Mouse (Mus musculus) megakaryocyte progenitor cell, adult 5-6 weeks (primary cell): ENCODE measurements around the gene Dennd6b. TPM values are rescaled to one million over a fixed set of nuclear protein-coding genes. Genes with fewer than 3 reads are reported as not detected.
A peak's percentile ranks its signal among the peaks of the same experiment; 100 is the strongest.

Experiments used
- ATAC-seq: replicated peaks from 2 replicates; pipeline ENCODE4 v1.8.0; 2016; ENCODE audit warnings: mild to moderate bottlenecking, moderate TSS enrichment, inconsistent platforms; ENCODE audit not compliant: poor library complexity
- total RNA-seq, 2 experiments: library from RNA; stranded (forward) in 1 of 2; stranded (reverse) in 1 of 2; fragments of 157-497, 149-512 nt in 1 of 2; fragments of 200-1000 nt in 1 of 2; gene quantifications; 2 replicates each; pipeline versions ENCODE4 v1.2.3 to v1.2.4; 2015 to 2017

Gene Dennd6b
- total RNA-seq, 2 experiments from 2014 or later = 2.4 to 2.5 TPM

- ATAC-seq = no peak
Measured at GRCm38 (mm10) chr15:89165478-89165877, 30.8 kb downstream of the Dennd6b start.

GRCm38 (mm10) chr15:89161397-89161796 is 34.9 kb downstream of the Dennd6b start:
- no peak for ATAC-seq

- ATAC-seq = no peak
Measured at GRCm38 (mm10) chr15:89158516-89158915, 37.8 kb downstream of the Dennd6b start.

- peak; percentile 96 for ATAC-seq
Measured at GRCm38 (mm10) chr15:89157954-89158353, 38.3 kb downstream of the Dennd6b start.

- no peak for ATAC-seq
Measured at GRCm38 (mm10) chr15:89152312-89152711, 44.0 kb downstream of the Dennd6b start.

- peak; percentile 77 for ATAC-seq
Measured at GRCm38 (mm10) chr15:89150041-89150390, 46.3 kb downstream of the Dennd6b start.

- ATAC-seq = peak; percentile 36
Measured at GRCm38 (mm10) chr15:89149271-89150040, 46.8 kb downstream of the Dennd6b start, which contains the start of gene Mapk11. Mapk11 (minus strand) TSS chr15:89149628.

GRCm38 (mm10) chr15:89148496-89149270 is 47.6 kb downstream of the Dennd6b start:
- ATAC-seq = no peak

GRCm38 (mm10) chr15:89147895-89148294 is 48.4 kb downstream of the Dennd6b start:
- ATAC-seq = no peak

GRCm38 (mm10) chr15:89147456-89147855 is 48.8 kb downstream of the Dennd6b start:
- ATAC-seq = no peak

- 0 out of 2 replicates have a peak, but pooled peaks have one; percentile 17 for ATAC-seq
Measured at GRCm38 (mm10) chr15:89147024-89147423, 49.3 kb downstream of the Dennd6b start.

GRCm38 (mm10) chr15:89146537-89146936 is 49.8 kb downstream of the Dennd6b start:
- 0 out of 2 replicates have a peak, but pooled peaks have one; percentile 17 for ATAC-seq

GRCm38 (mm10) chr15:89145813-89146350 is 50.4 kb downstream of the Dennd6b start:
- ATAC-seq = no peak

GRCm38 (mm10) chr15:89144965-89145364 is 51.3 kb downstream of the Dennd6b start:
- ATAC-seq = no peak

- no peak for ATAC-seq
Measured at GRCm38 (mm10) chr15:89143134-89143533, 53.2 kb downstream of the Dennd6b start.

- ATAC-seq = no peak
Measured at GRCm38 (mm10) chr15:89141905-89142304, 54.4 kb downstream of the Dennd6b start.

GRCm38 (mm10) chr15:89141443-89141842 is 54.9 kb downstream of the Dennd6b start:
- ATAC-seq = no peak

GRCm38 (mm10) chr15:89140659-89141252 is 55.5 kb downstream of the Dennd6b start, which contains the start of gene Mapk12:
Mapk12 (minus strand) TSS chr15:89140703.
- ATAC-seq = no peak

GRCm38 (mm10) chr15:89140048-89140658 is 56.1 kb downstream of the Dennd6b start:
- ATAC-seq = no peak

GRCm38 (mm10) chr15:89138531-89138930 is 57.8 kb downstream of the Dennd6b start:
- no peak for ATAC-seq

GRCm38 (mm10) chr15:89138046-89138405 is 58.3 kb downstream of the Dennd6b start:
- no peak for ATAC-seq
